Mouse (Mus musculus): ENCODE measurements around the gene Slc43a2. TPM values are rescaled to one million over a fixed set of nuclear protein-coding genes. Genes with fewer than 3 reads are reported as not detected.

Gene Slc43a2
- total RNA-seq, 2 experiments from 2014 or later: 32.3 to 33.5 TPM

- ATAC-seq (ENCODE audit: poor library complexity, severe bottlenecking): peak; percentile 72
Observed at GRCm38 (mm10) chr11:75571126-75571990, 39.9 kb downstream of the Slc43a2 start.

GRCm38 (mm10) chr11:75572301-75572791, 40.9 kb downstream of the Slc43a2 start:
- ATAC-seq (ENCODE audit: poor library complexity, severe bottlenecking): no peak

- peak; percentile 63 for ATAC-seq (ENCODE audit: poor library complexity, severe bottlenecking)
Observed at GRCm38 (mm10) chr11:75572854-75573650, 41.6 kb downstream of the Slc43a2 start.

- no peak for ATAC-seq (ENCODE audit: poor library complexity, severe bottlenecking)
Observed at GRCm38 (mm10) chr11:75574378-75575123, 43.1 kb downstream of the Slc43a2 start.

DNA sequence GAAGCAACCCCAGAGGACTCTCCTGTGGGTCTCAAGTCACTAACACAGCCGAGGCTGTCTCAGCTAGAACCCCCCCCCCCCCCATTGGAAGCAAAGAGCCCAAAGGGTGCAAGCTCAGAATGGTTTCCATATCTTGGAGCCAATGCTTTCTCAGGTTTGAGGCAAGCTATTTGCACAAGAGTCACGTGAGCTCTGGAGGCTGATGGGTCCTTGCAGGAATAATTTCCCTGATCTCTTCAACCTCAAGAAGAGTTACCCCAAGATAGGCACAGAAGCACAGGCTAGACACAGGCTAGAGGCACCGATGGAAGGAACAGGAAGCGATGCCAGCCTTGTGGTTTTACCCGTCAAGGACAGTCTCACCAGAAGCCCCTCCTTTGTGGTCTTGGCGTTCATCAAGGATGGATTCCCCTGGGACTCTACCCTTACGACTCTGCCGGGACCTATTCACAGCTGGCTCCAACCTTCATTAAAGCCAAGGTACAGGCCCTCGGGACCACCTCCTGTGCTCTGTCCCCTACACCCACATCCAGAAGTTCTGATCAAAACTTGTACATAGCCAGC, 44.1 kb downstream of the Slc43a2 start:
- no peak for ATAC-seq (ENCODE audit: poor library complexity, severe bottlenecking)

- ATAC-seq (ENCODE audit: poor library complexity, severe bottlenecking): no peak
Observed at GRCm38 (mm10) chr11:75578609-75579008, 47.1 kb downstream of the Slc43a2 start.

DNA sequence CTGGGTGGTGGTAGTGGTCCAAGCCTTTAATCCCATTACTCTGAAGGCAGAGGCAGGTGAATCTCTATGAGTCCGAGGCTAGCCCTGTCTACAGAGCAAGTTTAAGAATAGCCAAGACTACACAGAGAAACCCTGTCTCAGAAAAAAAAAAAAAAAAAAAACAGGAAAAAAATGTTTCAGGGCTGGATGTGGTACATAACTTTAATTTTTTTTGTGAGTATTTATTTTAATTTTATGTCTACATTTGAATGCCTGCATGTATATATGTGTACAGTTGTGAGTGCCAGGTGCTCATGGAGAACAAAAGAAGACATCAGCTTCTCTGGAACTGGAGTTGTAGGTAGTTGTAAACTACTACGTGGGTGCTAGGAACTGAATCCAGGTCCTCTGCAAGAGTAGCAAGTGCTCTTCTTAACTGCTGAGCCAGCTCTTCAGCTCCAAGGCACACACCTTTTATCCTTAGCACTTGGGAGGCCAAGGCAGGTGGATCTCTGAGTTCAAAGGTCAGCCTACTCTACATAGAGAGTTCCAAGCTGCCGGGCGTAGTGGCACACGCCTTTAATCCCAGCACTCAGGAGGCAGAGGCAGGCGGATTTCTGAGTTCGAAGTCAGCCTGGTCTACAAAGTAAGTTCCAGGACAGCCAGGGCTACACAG, 50.1 kb downstream of the Slc43a2 start:
- ATAC-seq (ENCODE audit: poor library complexity, severe bottlenecking): no peak

GRCm38 (mm10) chr11:75583521-75583920, 52.0 kb downstream of the Slc43a2 start:
- no peak for ATAC-seq (ENCODE audit: poor library complexity, severe bottlenecking)

GRCm38 (mm10) chr11:75585061-75585460, 53.6 kb downstream of the Slc43a2 start:
- no peak for ATAC-seq (ENCODE audit: poor library complexity, severe bottlenecking)

DNA sequence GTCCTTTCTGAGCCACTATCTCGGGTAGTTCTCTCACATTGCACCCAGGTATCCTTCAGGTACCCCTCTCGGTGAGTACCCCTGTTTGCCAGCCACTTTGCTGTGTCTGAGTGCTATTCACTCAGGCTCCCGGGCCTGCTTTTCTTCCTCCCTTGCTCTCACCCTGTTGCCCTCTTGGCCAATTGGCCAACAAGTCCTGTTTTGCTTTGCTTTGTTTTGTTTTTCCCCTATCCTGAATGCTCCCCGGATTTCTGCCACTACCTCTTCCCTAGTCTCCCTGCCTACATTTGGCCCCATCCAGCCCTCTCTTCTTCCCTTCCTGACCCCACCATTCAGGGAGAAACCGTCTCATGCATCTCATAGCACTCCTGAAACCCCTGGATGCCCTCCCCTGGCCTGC, 54.5 kb downstream of the Slc43a2 start:
- ATAC-seq (ENCODE audit: poor library complexity, severe bottlenecking): no peak

DNA sequence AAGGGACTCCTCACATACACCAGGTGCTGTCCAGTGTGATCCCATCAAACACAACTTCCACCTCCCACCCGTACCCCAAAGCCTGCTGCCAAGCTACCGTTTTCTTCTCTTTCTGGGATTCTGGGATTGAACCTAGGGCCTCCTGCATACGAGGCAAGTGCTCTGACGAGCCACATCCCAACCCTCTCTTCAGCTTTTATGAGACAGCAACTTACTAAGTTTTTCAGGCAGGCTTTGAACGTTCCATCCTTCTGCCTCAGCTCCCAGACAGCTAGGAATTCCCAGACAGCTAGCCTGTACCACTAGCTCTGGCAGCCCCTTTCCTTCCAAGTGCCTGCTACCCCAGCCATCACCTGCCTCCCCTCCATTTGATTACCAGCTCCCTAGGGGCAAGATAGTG, 55.5 kb downstream of the Slc43a2 start:
- ATAC-seq (ENCODE audit: poor library complexity, severe bottlenecking): no peak

DNA sequence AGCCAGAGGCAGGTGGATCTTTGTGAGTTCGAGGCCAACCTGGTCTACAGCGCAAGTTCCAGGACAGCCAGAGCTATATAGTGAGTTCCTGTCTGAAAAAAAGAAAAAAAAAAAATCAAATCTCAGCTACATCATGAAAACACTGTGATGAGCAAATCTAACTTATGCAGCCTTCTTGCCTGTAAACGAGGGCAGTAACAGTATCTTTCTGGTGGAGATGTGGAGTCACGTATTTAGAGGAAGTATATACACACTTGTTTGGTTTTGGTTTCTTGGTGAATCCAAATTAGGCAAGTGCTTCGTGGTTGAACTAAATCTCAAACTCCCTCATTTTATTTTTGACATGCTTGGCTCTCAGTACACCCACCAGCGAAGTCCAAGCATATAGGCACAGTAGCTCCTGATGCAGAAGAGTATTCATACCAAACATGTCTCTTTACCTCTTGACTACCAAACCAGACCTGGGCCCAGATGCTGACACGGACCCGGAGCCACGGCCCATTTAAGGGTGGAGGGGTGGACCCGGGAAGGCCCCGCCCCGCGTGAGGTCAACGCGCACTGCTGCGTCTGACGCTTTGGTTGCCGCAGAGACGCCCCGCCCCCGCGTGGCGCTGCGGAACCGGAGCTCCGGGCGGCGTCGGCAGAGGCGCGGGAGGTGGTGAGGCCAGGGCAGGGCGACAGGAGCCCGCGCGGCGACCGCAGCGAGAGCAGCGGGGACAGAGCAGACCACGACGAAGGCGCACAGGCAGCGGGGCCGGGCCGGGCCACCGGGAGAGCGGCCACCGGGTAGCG, 56.2 kb downstream of the Slc43a2 start, which contains the start of gene Pitpna:
Gene Pitpna, plus strand, starts transcription at position 605 of the 792 bp plus-strand sequence.
- peak; percentile 91 for ATAC-seq (ENCODE audit: poor library complexity, severe bottlenecking)

- peak; percentile 55 for ATAC-seq (ENCODE audit: poor library complexity, severe bottlenecking)
Observed at GRCm38 (mm10) chr11:75588285-75588941, 56.9 kb downstream of the Slc43a2 start.

DNA sequence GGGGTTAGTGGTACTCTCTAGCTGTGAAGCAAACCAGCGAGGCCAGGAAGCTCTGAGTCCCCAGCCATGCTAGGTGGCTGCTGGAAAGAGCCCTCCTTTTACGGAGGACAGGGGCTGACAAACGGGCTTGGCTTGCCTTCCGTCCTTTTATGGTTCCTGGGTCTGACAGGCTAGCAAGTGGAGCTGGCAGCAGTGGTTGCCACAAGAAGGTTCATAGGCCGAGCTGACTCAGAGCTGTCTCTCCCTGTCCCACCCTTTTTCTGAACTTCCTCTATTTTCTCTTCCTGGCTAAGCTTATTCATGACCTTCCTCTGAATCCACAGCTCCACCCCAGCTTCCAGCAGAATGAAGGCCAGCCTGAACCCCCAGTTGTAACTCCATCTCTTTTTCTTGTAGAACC, 61.1 kb downstream of the Slc43a2 start:
- ATAC-seq (ENCODE audit: poor library complexity, severe bottlenecking): peak; percentile 47

DNA sequence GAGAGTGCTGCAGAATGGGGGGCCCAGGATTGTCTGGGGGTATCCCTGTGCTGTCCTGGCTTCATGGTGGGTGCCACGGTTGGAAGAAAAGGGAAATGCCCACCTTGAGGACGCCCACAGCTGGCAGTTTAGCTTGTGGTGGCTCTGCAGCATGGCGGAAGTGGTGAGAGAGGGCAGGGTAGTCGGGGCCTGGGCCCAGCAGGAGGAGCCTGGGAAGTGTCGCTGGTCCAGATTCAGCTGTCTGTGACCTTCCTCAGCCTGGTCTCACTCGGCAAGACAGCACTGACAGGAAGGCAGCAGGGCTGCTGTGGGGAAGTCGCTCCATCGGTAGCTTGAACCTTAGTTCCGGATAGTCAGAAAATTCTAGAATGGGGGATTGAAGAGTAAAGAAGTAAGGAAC, 62.9 kb downstream of the Slc43a2 start:
- peak; percentile 83 for ATAC-seq (ENCODE audit: poor library complexity, severe bottlenecking)

- ATAC-seq (ENCODE audit: poor library complexity, severe bottlenecking): no peak
Observed at GRCm38 (mm10) chr11:75595404-75595803, 63.9 kb downstream of the Slc43a2 start.

- ATAC-seq (ENCODE audit: poor library complexity, severe bottlenecking): no peak
Observed at GRCm38 (mm10) chr11:75595816-75596215, 64.3 kb downstream of the Slc43a2 start.

DNA sequence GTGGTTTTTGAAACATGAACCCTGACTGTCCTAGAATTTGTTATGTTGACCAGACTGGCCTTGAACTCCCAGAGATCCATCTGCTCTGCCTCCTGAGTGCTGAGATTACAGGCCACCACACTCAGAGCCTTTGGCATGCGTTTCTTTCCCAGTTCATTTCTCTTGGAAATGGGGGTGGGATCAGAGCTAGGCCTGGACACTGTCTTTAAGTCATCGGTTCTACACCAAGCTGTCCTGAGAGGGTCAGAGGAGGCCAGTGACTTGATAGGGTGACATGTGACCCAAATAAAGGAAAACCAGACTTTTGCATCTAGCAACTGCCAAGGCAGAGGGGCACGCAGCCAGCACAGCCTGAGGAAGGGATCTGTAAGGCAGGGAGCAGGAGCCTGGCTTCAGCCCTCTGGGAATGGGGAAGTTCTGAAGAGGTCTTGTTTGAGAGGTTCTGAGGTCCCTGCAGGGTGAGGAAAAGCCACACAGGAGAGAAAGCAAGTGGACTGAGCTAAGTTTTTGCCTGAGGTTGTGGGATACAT, 65.3 kb downstream of the Slc43a2 start:
- no peak for ATAC-seq (ENCODE audit: poor library complexity, severe bottlenecking)
